Comparison of ENCODE assay signal across 8 mouse cellular contexts in the genomic region with DNA sequence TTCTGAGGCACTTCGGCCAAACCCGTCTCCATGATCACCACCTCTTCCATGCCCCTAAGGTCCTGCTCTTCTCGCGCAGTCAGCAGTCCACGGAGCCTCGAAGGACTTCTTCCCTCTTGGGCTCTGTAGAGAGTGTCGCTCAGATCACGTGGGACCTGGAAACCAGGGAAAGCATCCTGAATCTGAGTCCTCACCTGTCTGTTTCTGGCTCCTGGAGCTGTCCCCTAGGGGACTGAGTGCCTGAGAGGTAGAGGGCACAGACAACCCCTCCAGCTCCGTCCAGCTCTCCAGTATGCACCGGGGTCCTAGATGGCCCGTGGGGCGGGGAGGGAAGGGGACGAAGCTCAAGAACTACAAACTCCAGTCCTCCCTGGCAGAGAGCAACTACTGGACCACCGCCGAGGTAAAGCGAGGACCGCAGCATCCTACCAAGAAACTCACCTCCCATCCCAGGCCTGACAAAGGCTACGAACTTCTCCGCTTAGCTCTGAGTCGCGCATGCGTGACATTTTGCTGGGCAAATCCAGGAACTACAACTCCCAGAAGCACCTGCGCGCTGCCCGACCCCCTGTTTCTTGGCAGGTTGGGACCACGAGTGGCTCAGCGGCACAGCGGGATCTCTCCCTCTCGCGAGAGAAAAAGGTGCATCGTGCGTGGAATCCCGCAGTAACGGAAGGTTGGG. TPM values are rescaled to one million over a fixed set of nuclear protein-coding genes. Genes with fewer than 3 reads are reported as not detected.
DNase-seq lines count a peak whose midpoint lies in the region; ATAC-seq and TF ChIP-seq lines count a peak whose summit lies in the region.

TSS of gene Zfp286 (minus strand) at position 528 of the 682 bp plus-strand sequence.

- H3K27ac ChIP-seq in left cerebral cortex, adult 2 months, result peak within 1 kb of the TSS; percentile 45

- no peak; the same call in 1 of the 2 replicates for TF ChIP-seq CTCF in left cerebral cortex, adult 2 months (IDR thresholded peaks at IDR 0.05)

- intact Hi-C loops in left cerebral cortex, adult 2 months (cut with DNase I), result no loop called here

- peak; percentile 22 for DNase-seq in adipocyte (ENCODE audit: low spot score)
- DNase-seq in gastrocnemius, postnatal 10 days, result peak; percentile 81
- DNase-seq in hindlimb bud, embryonic 11.5 days (ENCODE audit: extremely low spot score, low read depth, low spot score), result peak; percentile 91
- DNase-seq in left cerebral cortex, adult 2 months (ENCODE audit: extremely low spot score in 1 of 2, low spot score in 2 of 2), result peak; percentile 91
- peak; percentile 88 to 91 for DNase-seq in lung, postnatal 4 days
- peak; percentile 97 for DNase-seq in retina, postnatal 1 day
- peak; percentile 88 to 94 for DNase-seq in thymus, postnatal 36 days

- H3K4me3 ChIP-seq in left cerebral cortex, adult 2 months, result peak within 1 kb of the TSS; percentile 72

- peak; percentile 98 for ATAC-seq in common myeloid progenitor, adult 5-6 weeks (replicated peaks; ENCODE audit: low read depth, poor library complexity, severe bottlenecking)

RNA-seq across cellular contexts. Expression of gene Zfp286, which starts in this region (rescaled TPM):
- 4.2 and 5.1 TPM in 2 replicates for total RNA-seq in common myeloid progenitor, adult 5-6 weeks (2017)
- total RNA-seq in gastrocnemius, postnatal 10 days (2021), result 1 to 10 TPM; 1.3 to 3.5 TPM
- 10 to 100 TPM; 26.8 to 29.0 TPM for total RNA-seq in left cerebral cortex, adult 2 months (2021)

Comparison
In these comparisons a context has a peak if more than half of its experiments do, and no peak if none do; other contexts are left out.
1. Peak in every context shown above with its lines: DNase-seq, ATAC-seq, H3K4me3 ChIP-seq and H3K27ac ChIP-seq.
2. DNase-seq: peak in every context shown above with its lines; median percentile 97 in retina, postnatal 1 day; 91 in hindlimb bud, embryonic 11.5 days; 91 in left cerebral cortex, adult 2 months; 91 in thymus, postnatal 36 days; 90 in lung, postnatal 4 days; 81 in gastrocnemius, postnatal 10 days; 22 in adipocyte.